Mouse (Mus musculus) thymus, adult 2 months (tissue): ENCODE data around the gene Tmprss11b.

ENCODE experiments used
- CTCF ChIP-seq: fragments of 200-500 bp; IDR thresholded peaks from 2 replicates; pipeline ENCODE4 v1.5.1; 2012; ENCODE audit warnings: mild to moderate bottlenecking, control low read depth, low read length, moderate library complexity, borderline replicate concordance; ENCODE audit not compliant: control insufficient read depth, poor library complexity, insufficient read depth; ENCODE audit errors: extremely low read depth
- POLR2A ChIP-seq: fragments of 200-500 bp; IDR thresholded peaks from 2 replicates; pipeline ENCODE4 v1.6.1; 2012; ENCODE audit warnings: mild to moderate bottlenecking, low read length, control low read depth, moderate library complexity; ENCODE audit not compliant: control insufficient read depth, poor library complexity, insufficient read depth; ENCODE audit errors: extremely low read depth

GRCm38 (mm10) chr5:86676262-86676661 lies at the start of gene Tmprss11b:
- no peak for TF ChIP-seq POLR2A
- no peak for TF ChIP-seq CTCF
